Mouse (Mus musculus) gastrocnemius, postnatal 36 days (tissue): ENCODE measurements around the gene Ubap1. TPM values are rescaled to one million over a fixed set of nuclear protein-coding genes. Genes with fewer than 3 reads are reported as not detected.

Source experiments
- DNase-seq, 2 experiments: peaks; one replicate each; pipeline ENCODE4 v3.0.0; 2022
- intact Hi-C: fragments of 180-260 bp; cut with DNase I; formaldehyde crosslinking; loops from one replicate; pipeline ENCODE4 v1.15.1; 2025
- total RNA-seq, 2 experiments: library from RNA; stranded (reverse); gene quantifications; 2 replicates each; pipeline ENCODE4 v1.2.3; 2021

Gene Ubap1
- total RNA-seq, 2 experiments from 2014 or later = 33.9 to 35.5 TPM

DNA sequence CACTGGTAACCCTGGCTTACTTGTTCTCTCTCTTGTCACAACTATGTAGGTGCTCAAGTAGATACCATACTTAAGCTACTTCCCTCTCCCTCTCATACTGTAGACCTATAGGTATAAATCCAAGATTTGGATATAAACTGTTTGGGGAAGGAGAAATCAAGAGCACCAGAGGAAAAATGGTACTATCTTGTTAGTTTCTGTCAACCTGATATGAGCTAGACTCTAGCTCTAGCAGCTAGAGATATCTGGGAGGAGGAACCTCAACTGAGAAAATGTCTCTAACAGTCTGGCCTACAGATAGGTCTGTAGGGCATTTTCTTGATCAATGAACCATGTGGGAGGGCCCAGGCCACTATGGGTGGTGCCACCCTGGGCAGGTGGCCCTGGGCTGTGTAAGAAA is 52.4 kb downstream of the Ubap1 start:
- intact Hi-C loops = no loop called here
- no peak for DNase-seq

DNA sequence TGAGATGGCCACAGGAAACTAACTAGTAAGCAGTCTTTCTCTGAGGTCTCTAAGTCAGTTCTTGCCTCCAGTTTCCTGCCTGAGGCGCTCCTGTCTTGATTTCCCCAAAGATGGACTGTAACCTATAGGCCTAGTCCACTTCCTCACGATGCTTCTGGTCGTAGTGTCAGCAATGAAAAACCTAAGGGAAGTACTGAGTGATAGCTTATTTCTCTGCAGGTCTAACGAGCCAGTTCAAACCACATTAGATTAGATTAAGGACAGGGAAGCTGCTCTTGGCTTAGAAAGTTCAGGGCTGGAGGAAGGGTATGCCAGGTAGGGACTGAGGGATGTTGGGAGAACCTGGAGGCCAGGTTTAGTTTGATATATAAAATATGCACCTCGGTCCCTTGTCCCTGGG is 52.8 kb downstream of the Ubap1 start:
- intact Hi-C loops = no loop called here
- no peak for DNase-seq

DNA sequence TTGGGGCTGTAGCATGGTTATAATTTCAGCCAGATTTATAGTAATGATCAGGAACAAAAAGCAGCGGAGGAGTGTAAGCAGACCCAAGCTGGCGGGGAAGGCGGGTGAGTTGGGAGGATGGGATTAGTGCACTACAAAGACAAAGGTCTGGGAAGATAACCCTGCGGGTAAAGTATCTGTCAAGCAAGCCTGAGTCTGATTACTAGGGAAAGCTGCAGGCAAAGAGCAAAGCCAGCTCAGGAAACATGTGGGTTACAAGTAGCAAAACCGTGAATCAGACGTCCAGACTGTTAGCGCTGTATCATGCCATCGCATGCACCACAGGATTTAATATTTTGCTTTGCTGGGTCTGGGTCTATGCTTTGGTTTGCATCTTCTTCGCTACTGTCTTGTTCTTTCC is 57.8 kb downstream of the Ubap1 start:
- intact Hi-C loops = no loop called here
- DNase-seq = no peak

DNA sequence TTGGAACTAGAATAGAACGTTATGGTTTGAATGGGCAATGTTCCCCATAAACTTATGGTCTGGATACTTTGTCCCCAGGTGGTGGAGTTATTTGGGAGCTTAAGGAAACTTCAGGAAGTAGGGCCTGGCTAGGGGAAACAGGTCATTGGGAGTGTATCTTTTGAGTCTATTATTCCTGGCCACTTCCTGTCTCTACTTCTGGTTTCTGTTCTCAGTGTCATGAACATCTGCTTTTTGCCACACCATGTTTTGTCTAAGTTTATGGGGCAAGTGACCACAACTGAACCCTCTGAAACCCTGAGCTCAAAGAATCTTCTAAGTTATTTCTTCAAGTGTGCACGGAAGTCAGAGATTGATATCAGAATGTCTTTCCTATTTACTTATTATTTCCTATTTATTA is 58.6 kb downstream of the Ubap1 start:
- DNase-seq = no peak
- intact Hi-C loops = no loop called here

DNA sequence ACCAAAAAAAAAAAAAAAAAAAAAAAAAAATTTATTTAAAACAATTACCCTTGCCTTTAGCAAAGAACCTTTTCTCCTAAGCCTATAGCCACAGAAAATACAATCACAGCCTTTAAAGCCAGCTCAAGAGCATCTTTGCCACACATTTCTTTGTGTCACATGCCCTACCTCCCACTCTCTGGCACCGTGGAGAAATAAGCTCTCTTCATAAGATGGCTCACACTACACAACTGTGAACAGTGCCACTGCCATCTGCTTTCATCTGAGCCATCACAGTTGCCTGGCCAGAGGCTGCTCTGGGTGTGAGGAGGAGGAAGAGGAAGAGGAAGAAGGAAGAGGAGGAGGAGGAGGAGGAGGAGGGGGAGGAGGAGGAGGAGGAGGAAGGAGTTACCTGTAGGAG is 60.5 kb downstream of the Ubap1 start:
- intact Hi-C loops = no loop called here
- DNase-seq = no peak

DNA sequence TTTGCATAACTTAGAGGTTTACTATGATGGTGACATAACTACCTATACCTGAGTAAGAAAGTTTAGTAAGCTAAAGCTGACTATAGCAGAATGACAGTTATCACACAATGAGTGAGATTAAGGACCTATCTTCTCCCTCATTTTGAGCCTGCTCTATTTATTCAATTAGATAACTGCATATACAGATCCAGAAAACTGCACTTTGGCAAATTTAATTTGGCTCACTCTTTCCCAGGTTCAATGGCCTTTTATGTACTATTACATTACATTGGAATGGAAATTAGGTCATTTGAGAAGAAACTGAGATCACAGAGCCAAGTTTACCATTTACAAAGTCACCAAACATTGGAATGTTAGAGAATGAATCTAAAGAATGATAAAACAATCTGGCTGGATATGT is 68.2 kb downstream of the Ubap1 start:
- DNase-seq = no peak
- intact Hi-C loops = no loop called here

DNA sequence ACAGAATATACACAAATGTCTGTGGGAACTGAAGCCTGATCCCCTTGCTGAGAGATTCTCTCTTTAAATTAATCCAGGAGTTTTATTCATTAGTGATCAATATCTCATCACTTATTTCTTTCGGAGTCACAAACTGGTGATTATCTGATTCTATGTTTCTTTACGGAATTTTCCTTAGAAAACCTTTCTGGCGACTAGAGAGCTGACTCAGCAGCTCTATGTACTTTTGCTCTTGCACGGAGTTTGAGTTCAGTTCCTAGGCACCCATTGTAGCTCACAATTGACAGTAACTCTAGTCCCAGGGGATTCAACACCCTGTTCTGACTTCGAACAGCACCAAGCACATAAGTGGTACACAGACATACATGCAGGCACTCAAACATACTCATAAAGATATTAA is 90.1 kb downstream of the Ubap1 start:
- intact Hi-C loops = no loop called here
- DNase-seq = no peak

Other genes with a start within 250 kb of the Ubap1 start
- 10 to 100 TPM; 13.9 to 15.4 TPM for gene Nol6, start 224.5 kb upstream of the Ubap1 start, total RNA-seq
- gene Ube2r2, start 213.3 kb upstream of the Ubap1 start, total RNA-seq = 100 to 1,000 TPM; 122 to 145 TPM
- gene Ubap2, start 73.9 kb upstream of the Ubap1 start, total RNA-seq = 10 to 100 TPM; 86.8 to 88.5 TPM
- 10 to 100 TPM; 23.9 to 27.4 TPM for gene Dcaf12, start 34.1 kb upstream of the Ubap1 start, total RNA-seq
- gene Kif24, start 115.9 kb downstream of the Ubap1 start, total RNA-seq = under 1 TPM; 0.31 to 0.35 TPM
- gene Nudt2, start 116.2 kb downstream of the Ubap1 start, total RNA-seq = 10 to 100 TPM; 21.9 to 22.4 TPM
- gene AI464131, start 154.1 kb downstream of the Ubap1 start, total RNA-seq = 10 to 100 TPM; 66.0 to 66.5 TPM
- under 1 TPM in 1 of 2 experiments, not detected in 1; 0.37 TPM for gene 1110017D15Rik, start 168.3 kb downstream of the Ubap1 start, total RNA-seq
- gene Fam219a, start 220.5 kb downstream of the Ubap1 start, total RNA-seq = 10 to 100 TPM; 19.3 to 20.4 TPM
- gene Dnaic1, start 220.8 kb downstream of the Ubap1 start, total RNA-seq = not detected